Comparison of ENCODE assay signal across 10 mouse cellular contexts in genomic region chr11:117113377-117113776, GRCm38 (mm10). TPM values are rescaled to one million over a fixed set of nuclear protein-coding genes. Genes with fewer than 3 reads are reported as not detected.
DNase-seq lines count a peak whose midpoint lies in the region; ATAC-seq lines count a peak whose summit lies in the region.
"Had no signal": no experiment of that assay in that cellular context is flagged by ENCODE, and none has a peak within 500 bp of the region (broad histone marks: within the 10 kb centered on the region; RNA-seq: fewer than 3 reads in every experiment).

No protein-coding gene starts in this region.

- H3K4me1 ChIP-seq in limb, embryonic 13.5 days: peaks cover 64% of the 10 kb centered on the region

- H3K9ac ChIP-seq in limb, embryonic 13.5 days: no peak overlapping the region

- peaks cover 8% of the 10 kb centered on the region for H3K36me3 ChIP-seq in limb, embryonic 13.5 days

- H3K27ac ChIP-seq in limb, embryonic 13.5 days: peak overlapping the region; percentile 99

- no peak for ATAC-seq in limb, embryonic 13.5 days (ENCODE audit: low FRiP score, low read depth)

- no peaks in the 10 kb centered on the region for H3K27me3 ChIP-seq in limb, embryonic 13.5 days
- H3K27me3 ChIP-seq: lung, embryonic 15.5 days had no signal

- no peaks in the 10 kb centered on the region for H3K9me3 ChIP-seq in limb, embryonic 13.5 days
- H3K9me3 ChIP-seq: lung, embryonic 15.5 days had no signal

- no peak overlapping the region for H3K4me2 ChIP-seq in limb, embryonic 13.5 days (replicated peaks)

- peak; percentile 94 for DNase-seq in heart, adult 11 months
- DNase-seq in heart, adult 8-10 months (ENCODE audit: low spot score): no peak
- peak; percentile 37 for DNase-seq in thymus, postnatal 14 days
- DNase-seq in thymus, adult 18-20 months: no peak
- peak; percentile 76 for DNase-seq in testis, postnatal 14 days (ENCODE audit: low spot score)
- no peak for DNase-seq in gastrocnemius, adult 18-20 months (ENCODE audit: low spot score)
- DNase-seq in urinary bladder, adult 2 months (ENCODE audit: low spot score): no peak
- DNase-seq: gastrocnemius, postnatal 14 days had no signal

- no peak overlapping the region for H3K4me3 ChIP-seq in limb, embryonic 13.5 days

- WGBS in limb, embryonic 13.5 days: 73% methylated on average over 5 of the region's 5 CpGs

RNA-seq across cellular contexts. Expression of gene Sec14l1, which starts 1.6 kb away (rescaled TPM):
- total RNA-seq in heart, adult 8-10 months (2022): 10 to 100 TPM; 61.1 to 74.3 (median 69.2) TPM
- 61.2 and 65.4 TPM in 2 replicates for polyA plus RNA-seq in limb, embryonic 13.5 days (2015; fragmentation: Nextera tagmentation; extraction: Ambion mirVana)
- 10 to 100 TPM; 52.1 to 53.3 TPM for total RNA-seq in gastrocnemius, adult 18-20 months (2021)
- polyA plus RNA-seq in urinary bladder, adult 2 months (2012; rRNA removed): 65.1 and 67.2 TPM in 2 replicates

Comparison
In these comparisons a context has a peak if more than half of its experiments do, and no peak if none do; other contexts are left out.
1. DNase-seq: peak in heart, adult 11 months (single experiment), thymus, postnatal 14 days (single experiment) and testis, postnatal 14 days (single experiment); none in heart, adult 8-10 months (single experiment), thymus, adult 18-20 months (0 of 2), gastrocnemius, adult 18-20 months (single experiment) and urinary bladder, adult 2 months (single experiment).